ENCODE assay signal across 13 mouse cellular contexts in the genomic region with DNA sequence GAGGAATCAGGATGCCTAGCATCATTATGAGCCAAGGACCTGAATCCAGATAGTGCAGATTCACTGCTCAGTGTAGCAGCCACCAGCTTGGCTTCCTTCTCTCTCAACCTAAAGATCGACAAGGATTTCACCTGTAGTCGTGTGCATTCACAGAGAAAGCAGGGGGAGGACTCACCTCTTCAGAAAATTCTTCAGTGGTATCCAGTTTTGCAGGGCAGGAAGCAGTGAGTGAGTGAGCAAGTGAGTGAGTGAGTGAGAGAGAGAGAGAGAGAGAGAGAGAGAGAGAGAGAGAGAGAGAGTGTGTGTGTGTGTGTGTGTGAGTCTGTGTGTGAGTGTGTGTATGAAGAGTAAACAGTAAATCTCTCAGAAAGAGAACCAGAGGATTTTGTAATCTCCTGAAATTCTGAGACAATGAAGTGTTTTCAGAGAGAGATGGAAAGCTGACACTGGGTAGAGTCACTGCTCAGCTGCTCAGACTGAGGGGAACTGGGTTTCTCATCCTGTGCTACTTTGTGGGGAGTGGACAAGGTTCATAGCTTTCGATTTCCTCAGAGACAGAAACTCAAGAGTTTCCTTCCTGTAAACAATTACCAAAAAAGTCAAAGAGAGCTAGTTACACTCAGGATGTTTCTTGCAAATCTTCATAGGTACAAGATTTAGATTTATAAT. TPM values are rescaled to one million over a fixed set of nuclear protein-coding genes. Genes with fewer than 3 reads are reported as not detected.
DNase-seq lines count a peak whose midpoint lies in the region; ATAC-seq and TF ChIP-seq lines count a peak whose summit lies in the region.
"Not testable (repeated sequence)": the region's sequence is repeated elsewhere in the genome, so short reads cannot be mapped to it uniquely, and the experiment has no call there.
"Had no signal": no experiment of that assay in that cellular context is flagged by ENCODE, and none has a peak within 500 bp of the region (broad histone marks: within the 10 kb centered on the region; RNA-seq: fewer than 3 reads in every experiment).

A gene (minus strand): TSS at position 230 of the 669 bp plus-strand sequence.

- WGBS in bone marrow, adult 2 months: 15% methylated on average over 3 of the region's 3 CpGs

- peak; percentile 90 for ATAC-seq in CD4-positive, CD25-positive, alpha-beta regulatory T cell, adult 4 months

- not testable (repeated sequence) for TF ChIP-seq CTCF in bone marrow, adult 2 months (IDR thresholded peaks at IDR 0.05; ENCODE audit: control insufficient read depth, insufficient read depth, low read length)

- H3K4me3 ChIP-seq in bone marrow, adult 2 months (replicated peaks; ENCODE audit: control insufficient read depth, low read depth, low read length): peak within 1 kb of the TSS; percentile 11

- peak; percentile 77 for DNase-seq in induced T-regulatory cell, adult 2 months (ENCODE audit: low read depth)
- peak; percentile 20 for DNase-seq in lung, postnatal 25 days (ENCODE audit: low spot score)
- DNase-seq in naive thymus-derived CD4-positive, alpha-beta T cell, adult 2 months (ENCODE audit: low read depth): peak; percentile 69
- DNase-seq in spleen, postnatal 36 days (ENCODE audit: low spot score in 2 of 2): peak; percentile 75 to 78
- DNase-seq in thymus, postnatal 25 days: peak; percentile 43

- TF ChIP-seq POLR2A in bone marrow, adult 2 months (IDR thresholded peaks at IDR 0.05; ENCODE audit: borderline replicate concordance, control insufficient read depth, low read depth, low read length): not testable (repeated sequence)

- H3K27ac ChIP-seq in bone marrow, adult 2 months (ENCODE audit: control insufficient read depth, insufficient read depth, low read depth, low read length, poor library complexity): not testable (repeated sequence)

- H3K4me1 ChIP-seq in bone marrow, adult 2 months (ENCODE audit: control insufficient read depth, insufficient read depth, low read length): not testable (repeated sequence)

RNA-seq across cellular contexts. Expression of the gene that starts here (rescaled TPM):
- 100 to 1,000 TPM in 1 of 2 experiments, 10 to 100 TPM in 1; 79.8 to 100 TPM for polyA plus RNA-seq in CD4-positive, CD25-positive, alpha-beta regulatory T cell, adult 4 months (2017; shearing (Covaris generic))
- polyA plus RNA-seq in bone marrow, adult 2 months (2011; ENCODE audit: insufficient read depth, insufficient read length, low replicate concordance, missing spikeins): 0.84 and 3.1 TPM in 2 replicates
- polyA plus RNA-seq: embryonic facial prominence, embryonic 12.5 days; heart, embryonic 10.5 days; hindbrain, embryonic 12.5 days; hindbrain, postnatal 0 days; limb, embryonic 10.5 days; neural tube, embryonic 11.5 days had no signal

Comparison
In these comparisons a context has a peak if more than half of its experiments do, and no peak if none do; other contexts are left out.
1. RNA of the gene that starts here (polyA plus RNA-seq): 79.8 to 100 TPM in CD4-positive, CD25-positive, alpha-beta regulatory T cell, adult 4 months; 0.84 to 3.1 TPM in bone marrow, adult 2 months; every median in the first group is over 10 times any median in the second.
2. DNase-seq: peak in every context shown above with its lines; median percentile 77 in induced T-regulatory cell, adult 2 months; 76 in spleen, postnatal 36 days; 69 in naive thymus-derived CD4-positive, alpha-beta T cell, adult 2 months; 43 in thymus, postnatal 25 days; 20 in lung, postnatal 25 days.